Mouse (Mus musculus) olfactory bulb, adult 2 months (tissue): ENCODE results near the gene Cnksr3. TPM values are rescaled to one million over a fixed set of nuclear protein-coding genes. Genes with fewer than 3 reads are reported as not detected.

Experiments used
- H3K27ac ChIP-seq: fragments of 200-500 bp; 2 replicates; pipeline ENCODE4 v1.5.1; 2012; ENCODE audit warnings: low read depth, low read length; ENCODE audit not compliant: insufficient read depth
- H3K4me1 ChIP-seq: fragments of 200-500 bp; 2 replicates; pipeline ENCODE4 v1.6.1; 2012; ENCODE audit warnings: low read length; ENCODE audit not compliant: control insufficient read depth, insufficient read depth
- H3K4me3 ChIP-seq: fragments of 200-500 bp; 2 replicates; pipeline ENCODE4 v1.5.1; 2012; ENCODE audit warnings: mild to moderate bottlenecking, low read depth, low read length, moderate library complexity; ENCODE audit not compliant: insufficient read depth
- CTCF ChIP-seq: fragments of 200-500 bp; IDR thresholded peaks from 2 replicates; pipeline ENCODE4 v1.5.1; 2012; ENCODE audit warnings: low read depth, mild to moderate bottlenecking, low read length, moderate library complexity; ENCODE audit not compliant: insufficient read depth
- POLR2A ChIP-seq: fragments of 200-500 bp; IDR thresholded peaks from 2 replicates; pipeline ENCODE4 v1.6.1; 2012; ENCODE audit warnings: mild to moderate bottlenecking, low read depth, low read length, moderate library complexity; ENCODE audit not compliant: insufficient read depth
- WGBS: fragments of 180-500 bp; shearing (Covaris S2); methylation state at CpG from one replicate; pipeline ENCODE4 v1.1.7; 2018; 5-methylcytosine and 5-hydroxymethylcytosine counted together
- polyA plus RNA-seq: library from polyadenylated mRNA; stranded (reverse); fragments of >200 nt; gene quantifications from 2 replicates; pipeline ENCODE4 v1.2.4, GENCODE M21; 2012; ENCODE audit warnings: low replicate concordance; ENCODE audit not compliant: missing spikeins, insufficient read depth, insufficient read length

The Cnksr3 gene
- polyA plus RNA-seq, 1 experiment: not detected

DNA sequence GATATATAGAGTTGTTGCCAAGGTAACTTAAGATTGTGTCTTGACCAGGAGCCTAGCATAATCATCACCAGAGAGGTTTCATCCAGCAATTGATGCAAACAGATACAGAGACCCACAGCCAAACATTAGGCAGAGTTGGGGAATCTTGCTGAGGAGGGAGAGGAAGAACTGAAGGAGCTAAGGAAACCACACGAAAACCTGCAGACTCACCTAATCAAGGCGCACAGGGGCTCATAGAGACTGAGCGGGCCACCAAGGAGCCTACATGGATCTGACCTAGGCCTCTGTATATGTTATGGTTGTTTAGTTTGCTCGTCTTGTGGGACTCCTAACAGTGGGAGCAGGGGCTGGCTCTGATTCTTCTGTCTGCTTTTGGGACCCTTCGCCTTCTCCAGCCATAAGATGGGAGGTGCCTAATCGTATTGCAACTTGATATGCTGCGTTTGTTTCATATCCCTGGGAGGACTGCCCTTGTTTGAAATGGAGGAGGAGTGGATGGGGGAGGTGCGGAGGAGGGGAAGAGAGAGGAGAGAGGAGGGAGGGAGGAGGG lies 135.3 kb downstream of the Cnksr3 start:
- Histone ChIP-seq H3K4me3 (no peak overlapping the region), H3K4me1 (no peaks in the 10 kb centered on the region), H3K27ac (no peak overlapping the region)
- 59% methylated on average over 7 of the region's 8 CpGs for WGBS
- no peak for TF ChIP-seq CTCF
- no peak for TF ChIP-seq POLR2A

- TF ChIP-seq CTCF: peak; percentile 86
- no peak for TF ChIP-seq POLR2A
- no peak overlapping the region for H3K4me3 ChIP-seq
- H3K27ac ChIP-seq: no peak overlapping the region
- no peaks in the 10 kb centered on the region for H3K4me1 ChIP-seq
- WGBS: 8% methylated on average over 8 of the region's 8 CpGs
These were observed 135.8 kb downstream of the Cnksr3 start for GRCm38 (mm10) chr10:7076201-7076600.

DNA sequence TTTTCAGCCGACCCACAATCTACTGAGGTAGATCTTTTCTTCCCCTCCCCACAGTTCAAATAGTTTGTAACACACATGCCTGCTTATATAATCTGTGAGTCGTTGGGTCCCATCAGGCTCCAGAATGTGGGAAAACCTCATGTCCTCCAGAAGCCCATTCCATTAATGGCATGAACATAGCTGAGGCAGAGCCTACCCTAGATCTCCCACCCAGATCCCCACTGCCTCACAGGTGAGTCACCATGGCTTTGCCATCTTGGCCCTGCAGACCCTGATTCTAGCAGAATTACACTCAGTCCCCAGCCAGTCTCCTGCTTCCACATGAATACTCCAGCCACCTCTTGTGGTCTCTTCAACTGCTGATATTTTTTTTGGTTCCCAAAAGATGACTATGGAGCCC lies 136.4 kb downstream of the Cnksr3 start:
- 76% methylated on average over 2 of the region's 2 CpGs for WGBS
- H3K27ac ChIP-seq: no peak overlapping the region
- no peaks in the 10 kb centered on the region for H3K4me1 ChIP-seq
- H3K4me3 ChIP-seq: no peak overlapping the region
- TF ChIP-seq CTCF: no peak
- no peak for TF ChIP-seq POLR2A

GRCm38 (mm10) chr10:7074231-7074630 lies 137.8 kb downstream of the Cnksr3 start:
- no peaks in the 10 kb centered on the region for H3K4me1 ChIP-seq
- 88% methylated on average over 2 of the region's 2 CpGs for WGBS
- H3K4me3 ChIP-seq: no peak overlapping the region
- no peak for TF ChIP-seq POLR2A
- TF ChIP-seq CTCF: no peak
- no peak overlapping the region for H3K27ac ChIP-seq

GRCm38 (mm10) chr10:7070924-7071323 lies 141.1 kb downstream of the Cnksr3 start:
- Histone ChIP-seq H3K27ac (no peak overlapping the region), H3K4me1 (no peaks in the 10 kb centered on the region), H3K4me3 (no peak overlapping the region)
- TF ChIP-seq POLR2A: no peak
- TF ChIP-seq CTCF: no peak
- WGBS: 90% methylated on average over 5 of the region's 5 CpGs

GRCm38 (mm10) chr10:7070100-7070835 lies 141.8 kb downstream of the Cnksr3 start:
- WGBS: 61% methylated on average over 8 of the region's 8 CpGs
- TF ChIP-seq CTCF (no peak), POLR2A (no peak)
- H3K4me1 ChIP-seq: no peaks in the 10 kb centered on the region
- no peak overlapping the region for H3K27ac ChIP-seq
- no peak overlapping the region for H3K4me3 ChIP-seq

DNA sequence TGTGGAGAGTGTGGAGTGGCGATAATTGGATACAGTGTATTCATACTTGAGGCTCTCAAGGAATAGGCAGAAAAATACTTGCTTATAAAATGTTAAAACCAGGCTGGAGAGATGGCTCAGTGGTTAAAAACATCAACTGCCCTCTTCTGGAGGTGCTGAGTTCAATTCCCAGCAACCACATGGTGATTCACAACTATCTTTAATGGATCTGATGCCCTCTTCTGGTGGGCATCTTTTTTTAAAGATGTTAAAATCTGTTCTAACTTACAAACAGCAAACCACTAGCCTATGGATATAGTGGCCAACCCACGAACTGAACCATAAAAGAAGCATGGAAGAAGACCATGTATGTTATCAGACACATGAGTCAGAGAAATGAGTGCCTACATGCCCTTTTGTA lies 142.9 kb downstream of the Cnksr3 start:
- Histone ChIP-seq H3K4me3 (no peak overlapping the region), H3K27ac (no peak overlapping the region), H3K4me1 (no peaks in the 10 kb centered on the region)
- WGBS: 94% methylated on average over 2 of the region's 2 CpGs
- no peak for TF ChIP-seq CTCF
- TF ChIP-seq POLR2A: no peak

Other genes with a start within 250 kb of the Cnksr3 start
- gene Ipcef1, start 159.8 kb downstream of the Cnksr3 start, polyA plus RNA-seq: not detected in 2 replicates